Mouse (Mus musculus) forebrain, postnatal 0 days (tissue): Measurements from ENCODE around the gene Fam186b. TPM values are rescaled to one million over a fixed set of nuclear protein-coding genes. Genes with fewer than 3 reads are reported as not detected.
A peak's percentile ranks its signal among the peaks of the same experiment; 100 is the strongest.

Experiments used
- ATAC-seq: fragments of 200-750 bp; cut with Nextera tagmentation; 2 replicates; pipeline ENCODE4 v1.8.0; 2017; ENCODE audit warnings: mild to moderate bottlenecking, moderate library complexity
- DNase-seq: peaks from one replicate; pipeline ENCODE4 v3.0.0-alpha.2; 2015
- H3K27ac ChIP-seq: fragments of 300-500 bp; sonication (generic); 2 replicates; pipeline ENCODE4 v1.5.1; 2014; ENCODE audit warnings: low read depth, mild to moderate bottlenecking, antibody characterized with exemption, low read length, moderate library complexity, mixed read lengths
- H3K27me3 ChIP-seq: fragments of 300-500 bp; sonication (generic); 2 replicates; pipeline ENCODE4 v1.6.1; 2014; ENCODE audit warnings: mild to moderate bottlenecking, low read length, mixed read lengths; ENCODE audit not compliant: insufficient read depth
- H3K36me3 ChIP-seq: fragments of 300-500 bp; sonication (generic); 2 replicates; pipeline ENCODE4 v1.6.1; 2014; ENCODE audit warnings: mild to moderate bottlenecking, moderate library complexity; ENCODE audit not compliant: insufficient read depth
- H3K4me1 ChIP-seq: fragments of 300-500 bp; sonication (generic); 2 replicates; pipeline ENCODE4 v1.6.1; 2014; ENCODE audit warnings: antibody characterized with exemption; ENCODE audit not compliant: insufficient read depth
- H3K4me2 ChIP-seq: fragments of 300-500 bp; sonication (generic); 2 replicates; pipeline ENCODE4 v1.6.1; 2014; ENCODE audit warnings: low read depth, mild to moderate bottlenecking, moderate library complexity
- H3K4me3 ChIP-seq: fragments of 300-500 bp; sonication (generic); 2 replicates; pipeline ENCODE4 v1.5.1; 2014; ENCODE audit warnings: low read depth, low read length, mixed read lengths
- H3K9ac ChIP-seq: fragments of 300-500 bp; sonication (generic); 2 replicates; pipeline ENCODE4 v1.6.1; 2014; ENCODE audit warnings: mild to moderate bottlenecking
- H3K9me3 ChIP-seq: fragments of 300-500 bp; sonication (generic); 2 replicates; pipeline ENCODE4 v1.6.1; 2016; ENCODE audit warnings: low read length
- CTCF ChIP-seq: sonication (generic); IDR thresholded peaks from 2 replicates; pipeline ENCODE4 v1.5.1; 2016; ENCODE audit warnings: antibody characterized with exemption, control low read depth, low read depth
- WGBS: fragments of 180-500 bp; shearing (Covaris S2); extraction: QIAGEN DNeasy Blood & Tissue Kit; methylation state at CpG from one replicate; pipeline ENCODE4 v1.1.7; 2014; 5-methylcytosine and 5-hydroxymethylcytosine counted together
- polyA plus RNA-seq: library from polyadenylated mRNA; unstranded; fragments of >200 nt; fragmentation: Nextera tagmentation; extraction: Ambion mirVana; gene quantifications from 2 replicates; pipeline ENCODE4 v1.2.1, GENCODE M21; 2015
- total RNA-seq: library from RNA; depleted of rRNA; stranded (reverse); fragments of >200 nt; gene quantifications from 2 replicates; pipeline ENCODE4 v1.2.3, GENCODE M21; 2014

Fam186b gene
- total and polyA plus RNA-seq, 2 experiments from 2014 or later, result 0.52 to 0.85 TPM

GRCm38 (mm10) chr15:99331341-99331740 lies 35.7 kb upstream of the Fam186b start:
- Histone ChIP-seq H3K4me2 (no peak overlapping the region), H3K4me1 (no peaks in the 10 kb centered on the region), H3K27ac (no peak overlapping the region), H3K9ac (no peak overlapping the region), H3K27me3 (no peaks in the 10 kb centered on the region), H3K4me3 (no peak overlapping the region), H3K9me3 (no peaks in the 10 kb centered on the region), H3K36me3 (peaks cover 13% of the 10 kb centered on the region; the same call in 1 of the 2 replicates)
- TF ChIP-seq CTCF, result no peak
- ATAC-seq (no peak), DNase-seq (no peak)
- 75% methylated on average over 5 of the region's 5 CpGs for WGBS

- TF ChIP-seq CTCF, result no peak
- Histone ChIP-seq H3K27ac (no peak overlapping the region; the same call in 1 of the 2 replicates), H3K4me1 (no peaks in the 10 kb centered on the region), H3K4me2 (no peak overlapping the region), H3K9ac (no peak overlapping the region), H3K9me3 (no peaks in the 10 kb centered on the region), H3K36me3 (peaks cover 13% of the 10 kb centered on the region; the same call in 1 of the 2 replicates), H3K4me3 (no peak overlapping the region), H3K27me3 (no peaks in the 10 kb centered on the region)
- 74% methylated on average over 2 of the region's 2 CpGs for WGBS
- DNase-seq (no peak), ATAC-seq (no peak)
These were observed 34.6 kb upstream of the Fam186b start for GRCm38 (mm10) chr15:99330324-99330723.

- H3K4me3 ChIP-seq, result no peak overlapping the region
- no peaks in the 10 kb centered on the region for H3K4me1 ChIP-seq
- ATAC-seq (no peak), DNase-seq (no peak)
- H3K9me3 ChIP-seq, result no peaks in the 10 kb centered on the region
- TF ChIP-seq CTCF, result no peak
- no peak overlapping the region for H3K27ac ChIP-seq
- whole genome bisulfite sequencing, result 95% methylated on average over 5 of the region's 5 CpGs
- no peak overlapping the region for H3K9ac ChIP-seq
- H3K4me2 ChIP-seq, result no peak overlapping the region
- H3K27me3 ChIP-seq, result no peaks in the 10 kb centered on the region
- H3K36me3 ChIP-seq, result peaks cover 29% of the 10 kb centered on the region
These were observed 32.3 kb upstream of the Fam186b start for GRCm38 (mm10) chr15:99328011-99328410.

GRCm38 (mm10) chr15:99326959-99327358 lies 31.3 kb upstream of the Fam186b start:
- H3K27me3 ChIP-seq, result no peaks in the 10 kb centered on the region
- H3K4me2 ChIP-seq, result no peak overlapping the region
- ATAC-seq (no peak), DNase-seq (no peak)
- 90% methylated on average over 1 of the region's 1 CpGs for WGBS
- peaks cover 36% of the 10 kb centered on the region for H3K36me3 ChIP-seq
- no peak overlapping the region for H3K4me3 ChIP-seq
- no peaks in the 10 kb centered on the region for H3K9me3 ChIP-seq
- no peaks in the 10 kb centered on the region for H3K4me1 ChIP-seq
- H3K9ac ChIP-seq, result no peak overlapping the region
- no peak overlapping the region for H3K27ac ChIP-seq
- TF ChIP-seq CTCF, result peak; percentile 61

GRCm38 (mm10) chr15:99326407-99326806 lies 30.7 kb upstream of the Fam186b start:
- H3K27me3 ChIP-seq, result no peaks in the 10 kb centered on the region
- no peak for DNase-seq
- no peak for TF ChIP-seq CTCF
- H3K9me3 ChIP-seq, result no peaks in the 10 kb centered on the region
- no peak overlapping the region for H3K9ac ChIP-seq
- H3K4me2 ChIP-seq, result no peak overlapping the region
- no peak overlapping the region for H3K4me3 ChIP-seq
- H3K27ac ChIP-seq, result no peak overlapping the region
- 73% methylated on average over 2 of the region's 2 CpGs for WGBS
- no peaks in the 10 kb centered on the region for H3K4me1 ChIP-seq
- ATAC-seq, result no peak
- peaks cover 38% of the 10 kb centered on the region for H3K36me3 ChIP-seq

- 94% methylated on average over 6 of the region's 6 CpGs for WGBS
- ATAC-seq (no peak), DNase-seq (no peak)
- no peaks in the 10 kb centered on the region for H3K9me3 ChIP-seq
- no peaks in the 10 kb centered on the region for H3K4me1 ChIP-seq
- no peak overlapping the region for H3K4me3 ChIP-seq
- no peak for TF ChIP-seq CTCF
- peaks cover 46% of the 10 kb centered on the region for H3K36me3 ChIP-seq
- no peaks in the 10 kb centered on the region for H3K27me3 ChIP-seq
- H3K4me2 ChIP-seq, result no peak overlapping the region
- no peak overlapping the region for H3K9ac ChIP-seq
- H3K27ac ChIP-seq, result no peak overlapping the region
These were observed 29.9 kb upstream of the Fam186b start for GRCm38 (mm10) chr15:99325598-99325997.

GRCm38 (mm10) chr15:99324151-99324550 lies 28.5 kb upstream of the Fam186b start:
- no peaks in the 10 kb centered on the region for H3K9me3 ChIP-seq
- no peak for TF ChIP-seq CTCF
- no peak for DNase-seq
- no peak overlapping the region for H3K9ac ChIP-seq
- no peak overlapping the region for H3K4me3 ChIP-seq
- H3K36me3 ChIP-seq, result peaks cover 60% of the 10 kb centered on the region
- no peak for ATAC-seq
- WGBS, result 84% methylated on average over 9 of the region's 9 CpGs
- no peak overlapping the region for H3K27ac ChIP-seq
- H3K4me2 ChIP-seq, result no peak overlapping the region
- H3K27me3 ChIP-seq, result no peaks in the 10 kb centered on the region
- H3K4me1 ChIP-seq, result no peaks in the 10 kb centered on the region
